Mouse (Mus musculus) thymus, postnatal 25 days (tissue): ENCODE results near the gene Egfl8.

Experiments
- DNase-seq: peaks from one replicate; pipeline ENCODE4 v3.0.0; 2022

The Egfl8 gene

GRCm38 (mm10) chr17:34615871-34616270 lies at the start of gene Egfl8:
TSS of gene Egfl8 (minus strand) at chr17:34615971.
- DNase-seq: no peak

GRCm38 (mm10) chr17:34664472-34664871 lies 48.7 kb upstream of the Egfl8 start:
- DNase-seq: no peak

- DNase-seq: no peak
Measured at GRCm38 (mm10) chr17:34663558-34663957, 47.8 kb upstream of the Egfl8 start.

GRCm38 (mm10) chr17:34662978-34663377 lies 47.2 kb upstream of the Egfl8 start:
- no peak for DNase-seq

GRCm38 (mm10) chr17:34662468-34662867 lies 46.7 kb upstream of the Egfl8 start:
- no peak for DNase-seq

GRCm38 (mm10) chr17:34661121-34661591 lies 45.4 kb upstream of the Egfl8 start:
- no peak for DNase-seq

GRCm38 (mm10) chr17:34660259-34660820 lies 44.6 kb upstream of the Egfl8 start:
- DNase-seq: no peak

GRCm38 (mm10) chr17:34659897-34660214 lies 44.1 kb upstream of the Egfl8 start:
- DNase-seq: no peak

GRCm38 (mm10) chr17:34659181-34659896 lies 43.6 kb upstream of the Egfl8 start:
- DNase-seq: no peak

- no peak for DNase-seq
Measured at GRCm38 (mm10) chr17:34658591-34658990, 42.8 kb upstream of the Egfl8 start.

GRCm38 (mm10) chr17:34658145-34658544 lies 42.4 kb upstream of the Egfl8 start:
- DNase-seq: no peak

GRCm38 (mm10) chr17:34657271-34657670 lies 41.5 kb upstream of the Egfl8 start:
- DNase-seq: no peak

- DNase-seq: no peak
Measured at GRCm38 (mm10) chr17:34656666-34657065, 40.9 kb upstream of the Egfl8 start.

- DNase-seq: no peak
Measured at GRCm38 (mm10) chr17:34655581-34655991, 39.8 kb upstream of the Egfl8 start.

- no peak for DNase-seq
Measured at GRCm38 (mm10) chr17:34655160-34655559, 39.4 kb upstream of the Egfl8 start.

- DNase-seq: no peak
Measured at GRCm38 (mm10) chr17:34654392-34654791, 38.6 kb upstream of the Egfl8 start.

- DNase-seq: peak; percentile 58
Measured at GRCm38 (mm10) chr17:34653746-34654285, 38.0 kb upstream of the Egfl8 start.

- no peak for DNase-seq
Measured at GRCm38 (mm10) chr17:34652985-34653384, 37.2 kb upstream of the Egfl8 start.

- no peak for DNase-seq
Measured at GRCm38 (mm10) chr17:34652546-34652945, 36.8 kb upstream of the Egfl8 start.

- peak; percentile 70 for DNase-seq
Measured at GRCm38 (mm10) chr17:34651507-34652221, 35.9 kb upstream of the Egfl8 start.

- DNase-seq: no peak
Measured at GRCm38 (mm10) chr17:34650781-34651180, 35.0 kb upstream of the Egfl8 start.

- DNase-seq: no peak
Measured at GRCm38 (mm10) chr17:34649106-34649864, 33.5 kb upstream of the Egfl8 start.
